Mouse (Mus musculus): Measurements from ENCODE around the gene Slc10a6.

GRCm38 (mm10) chr5:103637162-103637561 is 8.0 kb upstream of the Slc10a6 start:
- TF ChIP-seq CTCF (IDR thresholded peaks at IDR 0.05; ENCODE audit: low read depth, low read length) (no peak), POLR2A (IDR thresholded peaks at IDR 0.05; ENCODE audit: extremely low read depth, insufficient read depth, low read length) (no peak)

Measured in liver, adult 2 months (tissue).